Mouse (Mus musculus) stomach, embryonic 14.5 days (tissue): ENCODE data around the gene BC051665. TPM values are rescaled to one million over a fixed set of nuclear protein-coding genes. Genes with fewer than 3 reads are reported as not detected.
A peak's percentile ranks its signal among the peaks of the same experiment; 100 is the strongest.

Experiments used
- ATAC-seq: fragments of 200-750 bp; cut with Nextera tagmentation; 2 replicates; pipeline ENCODE4 v1.8.0; 2017; ENCODE audit warnings: low read depth, moderate TSS enrichment; ENCODE audit not compliant: insufficient number of reproducible peaks, insufficient read depth, low FRiP score
- H3K27ac ChIP-seq: fragments of 300-500 bp; sonication (generic); 2 replicates; pipeline ENCODE4 v1.5.1; 2014; ENCODE audit warnings: mild to moderate bottlenecking, low read length, moderate library complexity, mixed read lengths
- H3K27me3 ChIP-seq: fragments of 300-500 bp; sonication (generic); 2 replicates; pipeline ENCODE4 v1.6.1; 2014; ENCODE audit warnings: low read length, control low read depth, mixed read lengths; ENCODE audit not compliant: control insufficient read depth, insufficient read depth
- H3K36me3 ChIP-seq: fragments of 300-500 bp; sonication (generic); 2 replicates; pipeline ENCODE4 v1.6.1; 2014; ENCODE audit warnings: mild to moderate bottlenecking, control low read depth, low read length, moderate library complexity, mixed read lengths; ENCODE audit not compliant: control insufficient read depth, insufficient read depth
- H3K4me1 ChIP-seq: fragments of 300-500 bp; sonication (generic); 2 replicates; pipeline ENCODE4 v1.6.1; 2014; ENCODE audit warnings: low read length, control low read depth, mixed read lengths; ENCODE audit not compliant: control insufficient read depth, insufficient read depth
- H3K4me2 ChIP-seq: fragments of 300-500 bp; sonication (generic); replicated peaks from 2 replicates; pipeline ENCODE4 v1.6.1; 2014; ENCODE audit warnings: low read depth, low read length, control low read depth
- H3K4me3 ChIP-seq: fragments of 300-500 bp; sonication (generic); 2 replicates; pipeline ENCODE4 v1.5.1; 2014; ENCODE audit warnings: low read depth, low read length, control low read depth
- H3K9ac ChIP-seq: fragments of 300-500 bp; sonication (generic); replicated peaks from 2 replicates; pipeline ENCODE4 v1.6.1; 2014; ENCODE audit warnings: low read depth, mild to moderate bottlenecking, control low read depth, low read length, moderate library complexity, mixed read lengths
- H3K9me3 ChIP-seq: fragments of 300-500 bp; sonication (generic); 2 replicates; pipeline ENCODE4 v1.6.1; 2016; ENCODE audit warnings: low read depth, low read length, control low read depth; ENCODE audit not compliant: control insufficient read depth
- WGBS: fragments of 180-500 bp; shearing (Covaris S2); extraction: QIAGEN DNeasy Blood & Tissue Kit; methylation state at CpG from one replicate; pipeline ENCODE4 v1.1.7; 2014; 5-methylcytosine and 5-hydroxymethylcytosine counted together
- polyA plus RNA-seq: library from polyadenylated mRNA; unstranded; fragments of >200 nt; fragmentation: Nextera tagmentation; extraction: Ambion mirVana; gene quantifications from 2 replicates; pipeline ENCODE4 v1.2.1, GENCODE M21; 2014

The BC051665 gene
- polyA plus RNA-seq, 1 experiment from 2014 or later, result not detected

DNA sequence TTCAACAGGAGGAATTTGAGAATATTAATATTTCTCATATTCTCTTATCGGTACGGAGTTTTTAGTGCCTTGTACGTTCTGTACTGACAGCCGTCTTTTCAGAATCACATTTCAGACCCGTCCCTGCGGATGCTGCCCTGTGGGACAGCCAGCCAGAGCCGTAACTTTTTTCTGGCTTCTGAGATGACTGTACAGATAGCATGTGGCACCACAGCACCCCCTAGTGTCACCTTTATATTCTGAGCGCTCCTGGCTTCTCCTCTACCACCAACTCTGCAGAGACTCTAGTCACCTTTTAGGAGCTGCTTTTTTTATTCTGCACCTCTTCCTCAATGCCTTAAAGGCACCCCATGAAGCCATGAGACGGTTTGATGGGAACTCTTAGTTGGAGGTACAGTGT lies 47.7 kb downstream of the BC051665 start:
- H3K9ac ChIP-seq, result no peak overlapping the region; the same call in 1 of the 2 replicates
- WGBS, result 10% methylated on average over 9 of the region's 9 CpGs
- H3K9me3 ChIP-seq, result no peaks in the 10 kb centered on the region
- no peaks in the 10 kb centered on the region for H3K27me3 ChIP-seq
- ATAC-seq, result peak; percentile 61
- peaks cover 18% of the 10 kb centered on the region for H3K4me1 ChIP-seq
- peak overlapping the region; percentile 40 for H3K4me2 ChIP-seq
- no peak overlapping the region; the same call in 1 of the 2 replicates for H3K4me3 ChIP-seq
- peaks cover 3% of the 10 kb centered on the region; the same call in 1 of the 2 replicates for H3K36me3 ChIP-seq
- peak overlapping the region; percentile 41; the same call in 1 of the 2 replicates for H3K27ac ChIP-seq

DNA sequence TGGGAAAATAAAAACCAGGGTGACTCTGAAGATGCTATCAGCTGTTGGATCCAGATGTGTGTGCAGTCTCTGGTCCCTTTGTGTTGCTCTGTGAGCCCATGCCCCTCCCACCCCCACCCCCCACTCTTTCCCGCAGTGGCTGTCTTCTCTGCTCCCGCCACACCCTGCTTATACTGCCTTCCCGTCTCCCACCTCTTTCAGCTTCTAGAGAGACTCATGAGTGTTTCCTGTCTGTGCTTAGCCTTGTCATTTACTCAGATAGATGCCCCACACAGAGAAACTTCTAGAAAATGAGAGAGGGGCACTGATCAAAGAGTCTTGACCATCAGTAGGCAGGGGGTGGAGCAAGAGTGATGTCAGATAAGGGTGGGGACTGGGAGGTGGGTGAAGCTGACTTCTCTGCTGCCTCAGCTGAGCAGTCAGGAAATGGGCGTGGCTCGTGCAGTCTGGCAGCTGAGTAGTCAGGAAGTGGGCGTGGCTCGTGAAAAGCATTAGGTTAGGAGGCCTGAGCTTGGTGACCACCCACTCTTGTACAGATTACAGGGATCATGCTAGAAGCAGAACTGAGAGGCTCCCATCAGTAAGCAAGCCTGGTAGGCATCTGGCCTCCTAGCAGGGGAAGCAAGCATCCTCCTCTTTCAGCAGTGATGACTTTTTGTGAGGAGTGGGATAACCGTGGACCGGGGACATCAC lies 48.4 kb downstream of the BC051665 start:
- Histone ChIP-seq H3K9me3 (no peaks in the 10 kb centered on the region), H3K27me3 (no peaks in the 10 kb centered on the region), H3K4me1 (peaks cover 18% of the 10 kb centered on the region), H3K4me2 (peak overlapping the region; percentile 40), H3K4me3 (no peak overlapping the region; the same call in 1 of the 2 replicates), H3K36me3 (peaks cover 3% of the 10 kb centered on the region; the same call in 1 of the 2 replicates), H3K9ac (no peak overlapping the region; the same call in 1 of the 2 replicates), H3K27ac (peak overlapping the region; percentile 41; the same call in 1 of the 2 replicates)
- 11% methylated on average over 9 of the region's 9 CpGs for WGBS
- ATAC-seq, result peak; percentile 83

DNA sequence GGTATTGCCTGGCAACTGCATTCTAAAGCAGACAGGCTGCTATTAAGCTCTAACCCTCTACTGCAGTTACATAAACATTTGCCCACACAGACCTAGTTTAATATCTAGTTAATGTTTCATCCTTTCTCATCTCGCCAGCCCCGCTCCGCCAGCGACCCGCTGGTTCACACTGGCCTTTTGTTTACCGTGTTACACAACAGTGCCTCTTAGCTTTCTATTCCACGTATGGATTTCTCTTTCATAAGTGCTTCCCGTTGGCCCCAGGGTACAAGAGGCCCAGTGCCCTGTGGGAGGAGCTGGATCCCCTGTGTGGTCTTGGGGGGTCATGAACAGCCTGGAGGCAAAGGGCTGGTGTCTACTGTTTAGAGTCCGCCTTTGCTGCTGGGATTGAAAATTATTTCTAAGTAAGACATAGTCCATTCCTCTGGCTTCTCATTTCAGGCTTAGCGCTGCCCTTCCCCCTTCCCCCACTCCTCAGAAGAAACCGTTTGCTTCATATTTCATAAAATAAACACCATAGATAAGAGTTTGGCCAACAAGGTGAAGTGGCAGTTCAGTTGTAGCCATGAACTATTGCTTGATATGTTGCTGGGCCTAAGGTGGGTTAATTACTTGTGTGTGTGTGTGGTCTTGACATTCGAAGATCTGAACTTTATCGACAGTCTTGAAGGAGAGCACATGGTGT lies 49.6 kb downstream of the BC051665 start:
- H3K27ac ChIP-seq, result peak overlapping the region; percentile 44; the same call in 1 of the 2 replicates
- ATAC-seq, result peak; percentile 25; the same call in 1 of the 2 replicates
- H3K9me3 ChIP-seq, result no peaks in the 10 kb centered on the region
- 55% methylated on average over 13 of the region's 13 CpGs for WGBS
- no peak overlapping the region for H3K9ac ChIP-seq
- H3K36me3 ChIP-seq, result peaks cover 3% of the 10 kb centered on the region; the same call in 1 of the 2 replicates
- no peaks in the 10 kb centered on the region for H3K27me3 ChIP-seq
- no peak overlapping the region for H3K4me2 ChIP-seq
- H3K4me3 ChIP-seq, result no peak overlapping the region
- H3K4me1 ChIP-seq, result peaks cover 18% of the 10 kb centered on the region

DNA sequence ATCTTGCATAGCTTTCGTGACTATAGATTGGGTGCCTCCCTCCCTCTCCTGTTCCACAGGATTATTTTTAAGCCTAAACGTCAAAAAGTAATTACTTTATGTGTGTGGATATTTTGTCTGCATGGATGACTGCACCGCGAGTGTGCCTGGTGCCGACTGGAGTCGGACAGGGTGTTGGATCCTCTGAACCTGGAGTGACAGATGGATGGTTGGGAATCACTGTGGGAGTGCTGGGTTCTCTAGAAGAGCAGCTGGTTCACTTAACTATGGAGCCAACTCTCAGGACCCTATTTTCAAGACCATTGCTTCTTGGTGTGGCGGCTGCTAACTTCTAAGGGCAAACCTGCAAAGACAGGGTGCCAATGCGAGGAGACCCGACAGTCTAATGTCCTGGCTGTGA lies 50.9 kb downstream of the BC051665 start:
- no peak overlapping the region for H3K27ac ChIP-seq
- H3K9ac ChIP-seq, result no peak overlapping the region
- peaks cover 2% of the 10 kb centered on the region; the same call in 1 of the 2 replicates for H3K36me3 ChIP-seq
- H3K4me2 ChIP-seq, result no peak overlapping the region
- H3K4me1 ChIP-seq, result peaks cover 18% of the 10 kb centered on the region
- H3K4me3 ChIP-seq, result no peak overlapping the region
- no peaks in the 10 kb centered on the region for H3K9me3 ChIP-seq
- WGBS, result 89% methylated on average over 9 of the region's 9 CpGs
- no peaks in the 10 kb centered on the region for H3K27me3 ChIP-seq
- ATAC-seq, result no peak

Other genes starting within 250 kb of the BC051665 start
- gene Dapk1, start 184.4 kb downstream of the BC051665 start, polyA plus RNA-seq, result 16.2 and 21.6 TPM in 2 replicates
- not detected in 2 replicates for gene Ctsll3, start 16.5 kb upstream of the BC051665 start, polyA plus RNA-seq
- gene 4930486L24Rik, start 78.1 kb upstream of the BC051665 start, polyA plus RNA-seq, result not detected in 2 replicates
- gene Gm49392, start 110.5 kb upstream of the BC051665 start, polyA plus RNA-seq, result 0.20 TPM in 1 of 2 replicates, not detected in the other
- 3.8 and 4.6 TPM in 2 replicates for gene Ctla2b, start 111.1 kb upstream of the BC051665 start, polyA plus RNA-seq
- gene Tpbpb, start 118.5 kb upstream of the BC051665 start, polyA plus RNA-seq, result not detected in 2 replicates
- gene Gm49393, start 149.2 kb upstream of the BC051665 start, polyA plus RNA-seq, result not detected in 2 replicates
- gene Gm49391, start 150.2 kb upstream of the BC051665 start, polyA plus RNA-seq, result 1.2 and 1.6 TPM in 2 replicates
- 25.5 and 28.8 TPM in 2 replicates for gene Ctla2a, start 150.3 kb upstream of the BC051665 start, polyA plus RNA-seq
- not detected in 2 replicates for gene Tpbpa, start 155.6 kb upstream of the BC051665 start, polyA plus RNA-seq
- gene Ctsj, start 219.6 kb upstream of the BC051665 start, polyA plus RNA-seq, result not detected in 2 replicates